Mouse (Mus musculus) frontal cortex, postnatal 25 days (tissue): ENCODE data around the gene Olfr1449.
"Not testable (repeated sequence)": the region's sequence is repeated elsewhere in the genome, so short reads cannot be mapped to it uniquely, and the experiment has no call there.

ENCODE experiments used
- DNase-seq, 2 experiments: peaks; one replicate each; pipeline ENCODE4 v3.0.0; 2022; ENCODE audit warnings: low spot score in 2 of 2

The Olfr1449 gene

DNA sequence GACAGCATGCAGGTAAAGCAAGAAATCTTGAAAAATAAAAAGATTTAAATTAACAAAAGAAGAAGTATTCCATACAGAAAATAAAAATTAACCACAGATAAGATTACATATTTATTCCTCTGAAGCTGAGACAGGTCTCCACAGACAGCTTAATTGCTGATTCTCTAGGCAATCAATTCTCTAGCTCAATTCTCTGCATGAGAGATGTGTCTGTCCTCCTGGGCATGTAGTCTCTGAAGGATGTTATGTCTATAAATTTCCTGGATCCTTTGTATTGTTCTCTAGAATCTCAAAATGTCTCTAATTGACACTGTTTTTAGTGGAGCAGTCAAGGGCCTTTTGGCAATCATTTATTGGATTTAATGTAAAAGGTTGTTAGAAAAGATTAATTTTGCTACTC lies at the start of gene Olfr1449:
Gene Olfr1449 (plus strand): TSS at position 301 of the 400 bp plus-strand sequence.
- DNase-seq: no peak

- DNase-seq: no peak
Measured at GRCm38 (mm10) chr19:12883555-12883954, 47.1 kb upstream of the Olfr1449 start, which contains the start of gene Olfr1445. Gene Olfr1445 (plus strand): TSS chr19:12883855.

- DNase-seq: no peak
Measured at GRCm38 (mm10) chr19:12893424-12893823, 37.2 kb upstream of the Olfr1449 start, which contains the start of gene Olfr1446. Gene Olfr1446 (minus strand): TSS chr19:12893524.

GRCm38 (mm10) chr19:12903643-12904042 lies 27.0 kb upstream of the Olfr1449 start, which contains the start of gene Olfr1447:
Gene Olfr1447 (minus strand): TSS chr19:12903743.
- DNase-seq: no peak

- no peak for DNase-seq
Measured at GRCm38 (mm10) chr19:12924319-12924718, 6.3 kb upstream of the Olfr1449 start, which contains the start of gene Olfr1448. Gene Olfr1448 (minus strand): TSS chr19:12924419.

DNA sequence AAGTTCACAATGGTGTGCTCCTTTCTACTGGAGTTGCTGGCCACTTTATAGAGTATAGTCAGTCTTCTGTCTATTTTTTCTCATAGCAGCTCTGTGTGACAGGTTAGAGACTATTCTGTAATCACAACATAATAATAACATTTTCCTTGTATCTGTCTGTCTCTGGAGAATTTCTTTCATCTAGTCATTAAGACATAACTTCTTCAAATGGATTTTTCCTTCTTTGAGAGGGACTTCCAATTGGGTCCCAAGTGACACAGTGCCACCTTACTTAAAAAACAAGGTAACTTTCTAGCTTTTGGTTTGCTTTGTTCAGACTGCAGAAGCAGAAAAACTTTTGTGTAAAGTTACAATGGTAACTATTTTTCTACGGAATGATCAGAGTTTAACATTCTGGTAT lies 19.3 kb downstream of the Olfr1449 start, which contains the start of gene Olfr1450:
Gene Olfr1450 (plus strand): TSS at position 301 of the 400 bp plus-strand sequence.
- DNase-seq: no peak

DNA sequence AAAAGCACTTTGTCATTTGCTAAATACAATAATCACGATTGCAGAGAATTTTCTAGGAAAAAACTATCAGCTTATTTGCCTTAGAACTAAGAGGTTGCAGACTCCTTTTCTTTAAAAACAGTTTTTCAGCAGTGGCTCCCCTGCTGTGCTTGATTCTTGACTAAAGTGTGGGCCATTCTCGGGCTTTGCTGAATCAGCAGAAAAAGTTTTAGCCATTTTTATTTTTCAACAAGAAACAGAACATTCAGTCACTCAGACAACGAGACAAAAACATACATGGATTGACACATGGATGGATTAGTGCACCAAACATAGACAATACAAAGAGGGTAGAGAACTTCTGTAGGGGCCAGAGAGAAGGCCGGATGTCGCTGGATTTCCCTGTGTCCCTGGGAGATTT lies 39.4 kb downstream of the Olfr1449 start:
- not testable (repeated sequence) for DNase-seq
